Mouse (Mus musculus) embryonic fibroblast, embryonic 13.5 days (primary cell): ENCODE results near the gene Epo. TPM values are rescaled to one million over a fixed set of nuclear protein-coding genes. Genes with fewer than 3 reads are reported as not detected.

Source experiments
- H3K27ac ChIP-seq: 2 replicates; pipeline ENCODE4 v1.5.1; 2012; ENCODE audit warnings: low read length, control low read depth, inconsistent platforms; ENCODE audit not compliant: insufficient read depth
- H3K4me1 ChIP-seq: 2 replicates; pipeline ENCODE4 v1.6.1; 2011; ENCODE audit warnings: low read length; ENCODE audit not compliant: control insufficient read depth, insufficient read depth
- H3K4me3 ChIP-seq: 2 replicates; pipeline ENCODE4 v1.5.1; 2011; ENCODE audit warnings: mild to moderate bottlenecking, control low read depth, low read length; ENCODE audit not compliant: insufficient read depth
- CTCF ChIP-seq: IDR thresholded peaks from 2 replicates; pipeline ENCODE4 v1.5.1; 2011; ENCODE audit warnings: mild to moderate bottlenecking, control low read depth, low read length, moderate library complexity, borderline replicate concordance; ENCODE audit not compliant: insufficient read depth
- POLR2A ChIP-seq: IDR thresholded peaks from 2 replicates; pipeline ENCODE4 v1.6.1; 2011; ENCODE audit warnings: low read depth, mild to moderate bottlenecking, control low read depth, low read length, moderate library complexity
- polyA plus RNA-seq: library from polyadenylated mRNA; stranded (reverse); fragments of >200 nt; gene quantifications from 2 replicates; pipeline ENCODE4 v1.2.4, GENCODE M21; 2011; ENCODE audit warnings: low read depth; ENCODE audit not compliant: missing spikeins, insufficient read length

Epo gene
- polyA plus RNA-seq, 1 experiment, result not detected

GRCm38 (mm10) chr5:137530588-137531413 lies 2.2 kb downstream of the Epo start:
- H3K27ac ChIP-seq, result peak overlapping the region; percentile 77
- H3K4me3 ChIP-seq, result peak overlapping the region; percentile 97
- peaks cover 8% of the 10 kb centered on the region; the same call in 1 of the 2 replicates for H3K4me1 ChIP-seq
- no peak for TF ChIP-seq CTCF
- peak; percentile 49 for TF ChIP-seq POLR2A

GRCm38 (mm10) chr5:137530075-137530474 lies 3.0 kb downstream of the Epo start:
- peak overlapping the region; percentile 17 for H3K27ac ChIP-seq
- H3K4me1 ChIP-seq, result peaks cover 8% of the 10 kb centered on the region; the same call in 1 of the 2 replicates
- TF ChIP-seq CTCF (no peak), POLR2A (no peak)
- H3K4me3 ChIP-seq, result peak overlapping the region; percentile 50

GRCm38 (mm10) chr5:137529221-137529995 lies 3.6 kb downstream of the Epo start:
- Histone ChIP-seq H3K27ac (no peak overlapping the region), H3K4me1 (peaks cover 8% of the 10 kb centered on the region; the same call in 1 of the 2 replicates), H3K4me3 (no peak overlapping the region)
- TF ChIP-seq CTCF (no peak), POLR2A (no peak)

GRCm38 (mm10) chr5:137528247-137528968 lies 4.6 kb downstream of the Epo start:
- TF ChIP-seq POLR2A (no peak), CTCF (no peak)
- H3K4me3 ChIP-seq, result no peak overlapping the region
- H3K27ac ChIP-seq, result no peak overlapping the region
- H3K4me1 ChIP-seq, result 0 out of 2 replicates have a peak, but pooled peaks cover 5% of the 10 kb centered on the region

DNA sequence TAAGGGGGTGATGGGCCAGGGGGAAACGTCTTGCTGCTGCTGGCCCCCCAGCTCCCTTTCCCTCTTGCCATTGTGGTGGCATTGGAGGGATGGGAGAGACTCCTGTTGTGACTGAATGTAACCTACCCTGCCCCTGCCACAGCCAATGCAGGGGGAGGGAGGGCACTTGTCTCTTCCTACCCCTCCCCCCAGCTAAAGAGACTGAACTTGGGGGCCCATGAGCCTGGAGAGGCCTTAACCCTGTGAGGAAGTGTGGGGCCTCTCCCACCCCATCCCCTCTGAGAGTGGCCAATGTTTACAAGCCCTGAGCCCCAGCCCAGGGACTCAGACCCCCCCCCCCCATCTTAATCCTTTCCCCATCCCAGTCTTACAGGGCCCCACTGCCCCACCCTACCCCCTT lies 5.6 kb downstream of the Epo start:
- TF ChIP-seq POLR2A (no peak), CTCF (no peak)
- 0 out of 2 replicates have a peak, but pooled peaks cover 5% of the 10 kb centered on the region for H3K4me1 ChIP-seq
- H3K27ac ChIP-seq, result no peak overlapping the region
- H3K4me3 ChIP-seq, result no peak overlapping the region

DNA sequence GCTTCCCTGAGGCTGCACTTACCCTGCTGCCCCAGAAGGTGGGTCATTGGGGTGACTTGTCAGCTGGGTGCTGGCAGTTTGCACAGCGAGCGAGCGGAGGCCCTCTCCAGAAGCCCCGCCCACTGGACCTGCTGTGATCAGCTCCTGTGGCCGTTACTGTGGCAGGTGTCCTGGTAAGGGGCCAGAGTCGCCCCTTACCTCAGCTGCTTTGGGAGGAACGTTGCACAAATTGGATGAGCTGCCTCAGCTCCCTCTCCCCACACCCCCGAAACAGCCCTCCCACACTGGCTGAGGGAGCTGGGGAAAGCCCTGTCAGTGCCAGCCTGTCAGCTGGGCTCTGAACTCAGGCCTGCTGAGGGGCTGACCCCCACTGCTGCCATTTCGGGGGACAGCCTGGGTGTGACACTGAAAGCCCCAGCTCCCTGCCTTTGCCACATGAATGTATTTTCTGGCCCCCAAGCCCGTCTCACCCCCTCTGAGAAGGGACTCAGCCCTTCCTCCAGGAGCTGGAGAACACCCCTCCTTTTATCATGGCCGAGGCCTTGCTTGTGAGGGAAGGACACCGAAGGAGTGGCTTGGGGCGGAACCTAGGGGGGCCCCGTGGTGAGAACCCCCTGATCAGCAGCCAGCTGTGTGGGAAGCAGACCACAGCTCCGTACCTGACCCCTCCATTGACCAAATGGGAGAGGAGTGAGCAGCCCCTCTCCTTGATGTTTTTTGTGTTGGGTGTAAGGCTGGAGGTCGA lies 6.7 kb downstream of the Epo start:
- H3K4me1 ChIP-seq, result 0 out of 2 replicates have a peak, but pooled peaks cover 5% of the 10 kb centered on the region
- H3K27ac ChIP-seq, result no peak overlapping the region
- no peak overlapping the region for H3K4me3 ChIP-seq
- no peak for TF ChIP-seq CTCF
- TF ChIP-seq POLR2A, result no peak

DNA sequence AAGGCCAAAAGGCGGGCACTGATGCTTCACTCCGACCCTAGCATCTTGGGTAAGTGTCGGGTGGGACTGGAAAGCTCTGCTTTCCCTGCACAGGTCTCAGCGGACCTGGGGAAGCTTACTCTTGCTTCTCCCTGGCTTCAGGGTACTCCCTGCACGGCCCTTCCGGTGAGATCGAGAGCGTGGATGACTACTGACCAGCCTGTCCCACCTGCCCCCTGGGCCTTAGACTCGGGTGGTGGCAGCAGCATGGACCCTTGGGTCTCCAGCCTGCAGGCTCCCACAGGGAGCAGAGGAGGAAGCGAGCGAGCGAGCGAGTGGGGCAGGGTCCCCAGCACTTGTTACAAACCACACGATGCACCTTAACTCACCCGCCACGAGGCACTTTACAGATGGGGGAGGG lies 7.5 kb downstream of the Epo start:
- no peak overlapping the region for H3K27ac ChIP-seq
- no peak overlapping the region for H3K4me3 ChIP-seq
- H3K4me1 ChIP-seq, result 0 out of 2 replicates have a peak, but pooled peaks cover 5% of the 10 kb centered on the region
- TF ChIP-seq CTCF (no peak), POLR2A (no peak)

- no peak for TF ChIP-seq CTCF
- TF ChIP-seq POLR2A, result no peak
- Histone ChIP-seq H3K27ac (no peak overlapping the region), H3K4me3 (no peak overlapping the region), H3K4me1 (0 out of 2 replicates have a peak, but pooled peaks cover 5% of the 10 kb centered on the region)
Measured at GRCm38 (mm10) chr5:137524671-137525070, 8.4 kb downstream of the Epo start.

GRCm38 (mm10) chr5:137524251-137524515 lies 8.9 kb downstream of the Epo start:
- TF ChIP-seq CTCF (no peak), POLR2A (no peak)
- Histone ChIP-seq H3K4me3 (no peak overlapping the region), H3K27ac (no peak overlapping the region), H3K4me1 (no peaks in the 10 kb centered on the region)
